Mouse (Mus musculus): ENCODE measurements at regions not wholly inside any gene's neighbourhood (a gene's known extent, or its start where the extent isn't known, plus 50 kb on each side); places are given as distances from the start of the nearest gene placed in this dataset.

- Histone ChIP-seq H3K27me3 (ENCODE audit: control insufficient read depth, insufficient read depth, low read length) (no peaks in the 10 kb centered on the region), H3K4me1 (ENCODE audit: control insufficient read depth, insufficient read depth, low read length) (no peaks in the 10 kb centered on the region), H3K36me3 (ENCODE audit: control insufficient read depth, insufficient read depth, low read length) (no peaks in the 10 kb centered on the region), H3K27ac (no peak overlapping the region), H3K79me2 (replicated peaks; ENCODE audit: control insufficient read depth, insufficient read depth, low read length) (no peaks in the 10 kb centered on the region), H3K4me3 (no peak overlapping the region), H3K9ac (ENCODE audit: low read depth, low read length) (no peak overlapping the region)
- DNase-seq: peak in 1 of 2 experiments; percentile 4
- TF ChIP-seq CTCF (IDR thresholded peaks at IDR 0.05) (no peak), EP300 (IDR thresholded peaks at IDR 0.05; ENCODE audit: insufficient read depth, low read depth, low read length) (no peak), POLR2A (IDR thresholded peaks at IDR 0.05; ENCODE audit: insufficient read depth, low read depth, low read length) (no peak)
- 83% methylated on average over 9 of the region's 9 CpGs for WGBS
- intact Hi-C loops (cut with DNase I): no loop called here
These were observed 54.5 kb upstream of the Cmc1 start for GRCm38 (mm10) chr9:118204456-118204855.

GRCm38 (mm10) chr9:118206483-118206882, 56.5 kb upstream of the Cmc1 start:
- WGBS: 77% methylated on average over 7 of the region's 7 CpGs
- intact Hi-C loops (cut with DNase I): no loop called here
- no peak for DNase-seq
- no peaks in the 10 kb centered on the region for H3K4me1 ChIP-seq (ENCODE audit: control insufficient read depth, insufficient read depth, low read length)
- no peak for TF ChIP-seq POLR2A (IDR thresholded peaks at IDR 0.05; ENCODE audit: insufficient read depth, low read depth, low read length)
- TF ChIP-seq CTCF (IDR thresholded peaks at IDR 0.05): no peak
- TF ChIP-seq EP300 (IDR thresholded peaks at IDR 0.05; ENCODE audit: insufficient read depth, low read depth, low read length): no peak
- H3K27ac ChIP-seq: no peak overlapping the region
- no peak overlapping the region for H3K9ac ChIP-seq (ENCODE audit: low read depth, low read length)
- H3K36me3 ChIP-seq (ENCODE audit: control insufficient read depth, insufficient read depth, low read length): no peaks in the 10 kb centered on the region
- no peaks in the 10 kb centered on the region for H3K27me3 ChIP-seq (ENCODE audit: control insufficient read depth, insufficient read depth, low read length)
- H3K79me2 ChIP-seq (replicated peaks; ENCODE audit: control insufficient read depth, insufficient read depth, low read length): no peaks in the 10 kb centered on the region
- no peak overlapping the region for H3K4me3 ChIP-seq

- TF ChIP-seq CTCF (IDR thresholded peaks at IDR 0.05) (no peak), POLR2A (IDR thresholded peaks at IDR 0.05; ENCODE audit: insufficient read depth, low read depth, low read length) (no peak), EP300 (IDR thresholded peaks at IDR 0.05; ENCODE audit: insufficient read depth, low read depth, low read length) (no peak)
- H3K4me3 ChIP-seq: no peak overlapping the region
- intact Hi-C loops (cut with DNase I): no loop called here
- H3K79me2 ChIP-seq (replicated peaks; ENCODE audit: control insufficient read depth, insufficient read depth, low read length): no peaks in the 10 kb centered on the region
- DNase-seq: no peak
- no peaks in the 10 kb centered on the region for H3K27me3 ChIP-seq (ENCODE audit: control insufficient read depth, insufficient read depth, low read length)
- no peak overlapping the region for H3K27ac ChIP-seq
- WGBS: 93% methylated on average over 5 of the region's 5 CpGs
- no peak overlapping the region for H3K9ac ChIP-seq (ENCODE audit: low read depth, low read length)
- H3K36me3 ChIP-seq (ENCODE audit: control insufficient read depth, insufficient read depth, low read length): no peaks in the 10 kb centered on the region
- H3K4me1 ChIP-seq (ENCODE audit: control insufficient read depth, insufficient read depth, low read length): no peaks in the 10 kb centered on the region
These were observed 69.7 kb upstream of the Cmc1 start for GRCm38 (mm10) chr9:118219696-118220095.

DNA sequence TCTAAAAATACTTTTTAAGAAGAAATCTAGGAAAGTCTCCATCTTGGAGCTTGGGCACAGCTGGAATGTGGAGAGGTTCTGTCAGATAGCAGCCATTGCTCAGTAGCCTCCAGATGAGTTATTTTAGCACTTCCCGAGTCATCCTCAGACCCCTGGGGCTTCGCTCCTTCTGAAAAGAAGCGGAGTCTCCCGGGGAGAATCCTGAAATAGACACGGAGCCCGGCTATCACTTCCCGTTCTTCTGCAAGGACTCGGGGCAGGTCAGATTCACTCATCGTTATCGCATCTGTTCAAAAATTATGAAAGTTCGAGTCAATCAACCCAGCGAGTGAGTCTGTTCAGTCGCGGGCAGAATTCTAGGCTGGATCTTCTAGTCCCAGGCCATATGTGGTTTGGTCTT, 71.2 kb upstream of the Cmc1 start:
- H3K27me3 ChIP-seq (ENCODE audit: control insufficient read depth, insufficient read depth, low read length): no peaks in the 10 kb centered on the region
- intact Hi-C loops (cut with DNase I): no loop called here
- no peak for DNase-seq
- H3K79me2 ChIP-seq (replicated peaks; ENCODE audit: control insufficient read depth, insufficient read depth, low read length): no peaks in the 10 kb centered on the region
- no peaks in the 10 kb centered on the region for H3K4me1 ChIP-seq (ENCODE audit: control insufficient read depth, insufficient read depth, low read length)
- no peak overlapping the region for H3K9ac ChIP-seq (ENCODE audit: low read depth, low read length)
- H3K4me3 ChIP-seq: no peak overlapping the region
- H3K36me3 ChIP-seq (ENCODE audit: control insufficient read depth, insufficient read depth, low read length): no peaks in the 10 kb centered on the region
- TF ChIP-seq EP300 (IDR thresholded peaks at IDR 0.05; ENCODE audit: insufficient read depth, low read depth, low read length) (no peak), POLR2A (IDR thresholded peaks at IDR 0.05; ENCODE audit: insufficient read depth, low read depth, low read length) (no peak), CTCF (IDR thresholded peaks at IDR 0.05) (no peak)
- H3K27ac ChIP-seq: no peak overlapping the region
- WGBS: 54% methylated on average over 14 of the region's 14 CpGs

- no peak for DNase-seq
These were observed 77.6 kb upstream of the Cmc1 start for GRCm38 (mm10) chr9:118227401-118228061.

GRCm38 (mm10) chr9:118228691-118229427, 78.9 kb upstream of the Cmc1 start:
- H3K4me1 ChIP-seq (ENCODE audit: control insufficient read depth, insufficient read depth, low read length): no peaks in the 10 kb centered on the region
- intact Hi-C loops (cut with DNase I): no loop called here
- no peaks in the 10 kb centered on the region for H3K27me3 ChIP-seq (ENCODE audit: control insufficient read depth, insufficient read depth, low read length)
- no peak for DNase-seq
- H3K79me2 ChIP-seq (replicated peaks; ENCODE audit: control insufficient read depth, insufficient read depth, low read length): no peaks in the 10 kb centered on the region
- no peak overlapping the region for H3K9ac ChIP-seq (ENCODE audit: low read depth, low read length)
- no peak overlapping the region for H3K4me3 ChIP-seq
- no peak overlapping the region for H3K27ac ChIP-seq
- no peaks in the 10 kb centered on the region for H3K36me3 ChIP-seq (ENCODE audit: control insufficient read depth, insufficient read depth, low read length)
- 70% methylated on average over 19 of the region's 19 CpGs for WGBS
- TF ChIP-seq EP300 (IDR thresholded peaks at IDR 0.05; ENCODE audit: insufficient read depth, low read depth, low read length) (no peak), POLR2A (IDR thresholded peaks at IDR 0.05; ENCODE audit: insufficient read depth, low read depth, low read length) (no peak), CTCF (IDR thresholded peaks at IDR 0.05) (no peak)

More at GRCm38 (mm10) chr9:118227401-118228061, 77.6 kb upstream of the Cmc1 start:
- no peak overlapping the region for H3K9ac ChIP-seq (ENCODE audit: low read depth, low read length)
- H3K79me2 ChIP-seq (replicated peaks; ENCODE audit: control insufficient read depth, insufficient read depth, low read length): no peaks in the 10 kb centered on the region
- no peaks in the 10 kb centered on the region for H3K27me3 ChIP-seq (ENCODE audit: control insufficient read depth, insufficient read depth, low read length)
- intact Hi-C loops (cut with DNase I): no loop called here
- no peak for TF ChIP-seq EP300 (IDR thresholded peaks at IDR 0.05; ENCODE audit: insufficient read depth, low read depth, low read length)
- H3K4me1 ChIP-seq (ENCODE audit: control insufficient read depth, insufficient read depth, low read length): no peaks in the 10 kb centered on the region
- no peak overlapping the region for H3K27ac ChIP-seq
- WGBS: 48% methylated on average over 23 of the region's 23 CpGs
- no peaks in the 10 kb centered on the region for H3K36me3 ChIP-seq (ENCODE audit: control insufficient read depth, insufficient read depth, low read length)
- no peak overlapping the region for H3K4me3 ChIP-seq

Data from heart, adult 2 months (tissue).